Mouse (Mus musculus): ENCODE data around the gene Olfr818. TPM values are rescaled to one million over a fixed set of nuclear protein-coding genes. Genes with fewer than 3 reads are reported as not detected.
"Not testable (repeated sequence)": the region's sequence is repeated elsewhere in the genome, so short reads cannot be mapped to it uniquely, and the experiment has no call there.

The Olfr818 gene
- polyA plus RNA-seq (2016; fragmentation: Nextera tagmentation; extraction: Ambion mirVana), result not detected in 2 replicates

GRCm38 (mm10) chr10:129949000-129949399 is at the start of gene Olfr818:
Gene Olfr818 (minus strand): TSS chr10:129949100.
- Histone ChIP-seq H3K9me3 (no peaks in the 10 kb centered on the region), H3K4me1 (no peaks in the 10 kb centered on the region), H3K36me3 (replicated peaks) (no peaks in the 10 kb centered on the region), H3K27me3 (replicated peaks; ENCODE audit: low read depth, poor library complexity, severe bottlenecking) (no peaks in the 10 kb centered on the region), H3K27ac (replicated peaks) (no peak within 1 kb of the TSS), H3K4me3 (no peak within 1 kb of the TSS)
- DNase-seq (ENCODE audit: low spot score), result no peak
- 92% methylated on average over 2 of the region's 2 CpGs for WGBS

- not testable (repeated sequence) for H3K4me1 ChIP-seq; H3K27me3 ChIP-seq (replicated peaks; ENCODE audit: low read depth, poor library complexity, severe bottlenecking); H3K36me3 ChIP-seq (replicated peaks); DNase-seq (ENCODE audit: low spot score); H3K9me3 ChIP-seq; H3K4me3 ChIP-seq; H3K27ac ChIP-seq (replicated peaks)
- no CpG with 5 or more reads among the region's 1 CpGs for WGBS
Observed at GRCm38 (mm10) chr10:129984962-129985361, 36.1 kb upstream of the Olfr818 start, which contains the start of gene Gm10310. Gene Gm10310 (minus strand): TSS chr10:129985062.

- H3K4me3 ChIP-seq; H3K27ac ChIP-seq (replicated peaks); H3K27me3 ChIP-seq (replicated peaks; ENCODE audit: low read depth, poor library complexity, severe bottlenecking); H3K9me3 ChIP-seq; DNase-seq (ENCODE audit: low spot score); H3K4me1 ChIP-seq; H3K36me3 ChIP-seq (replicated peaks): not testable (repeated sequence)
- WGBS, result no CpG with 5 or more reads among the region's 3 CpGs
Observed at GRCm38 (mm10) chr10:129981867-129982266, 33.0 kb upstream of the Olfr818 start.

GRCm38 (mm10) chr10:129976040-129976439 is 27.1 kb upstream of the Olfr818 start, which contains the start of gene Olfr247:
Gene Olfr247 (minus strand): TSS chr10:129976140.
- no CpG with 5 or more reads among the region's 2 CpGs for WGBS

GRCm38 (mm10) chr10:129972994-129973393 is 24.1 kb upstream of the Olfr818 start:
- not testable (repeated sequence) for H3K27ac ChIP-seq (replicated peaks); H3K9me3 ChIP-seq; H3K36me3 ChIP-seq (replicated peaks); H3K27me3 ChIP-seq (replicated peaks; ENCODE audit: low read depth, poor library complexity, severe bottlenecking); H3K4me1 ChIP-seq; H3K4me3 ChIP-seq; DNase-seq (ENCODE audit: low spot score)
- WGBS, result no CpG with 5 or more reads among the region's 3 CpGs

More at GRCm38 (mm10) chr10:129976040-129976439, 27.1 kb upstream of the Olfr818 start, which contains the start of gene Olfr247:
- H3K4me1 ChIP-seq; DNase-seq (ENCODE audit: low spot score); H3K27ac ChIP-seq (replicated peaks); H3K9me3 ChIP-seq; H3K36me3 ChIP-seq (replicated peaks); H3K4me3 ChIP-seq; H3K27me3 ChIP-seq (replicated peaks; ENCODE audit: low read depth, poor library complexity, severe bottlenecking): not testable (repeated sequence)

GRCm38 (mm10) chr10:129967166-129967565 is 18.3 kb upstream of the Olfr818 start, which contains the start of gene Olfr819:
Gene Olfr819 (minus strand): TSS chr10:129967266.
- not testable (repeated sequence) for DNase-seq (ENCODE audit: low spot score); H3K27me3 ChIP-seq (replicated peaks; ENCODE audit: low read depth, poor library complexity, severe bottlenecking); H3K27ac ChIP-seq (replicated peaks); H3K9me3 ChIP-seq; H3K36me3 ChIP-seq (replicated peaks); H3K4me1 ChIP-seq; H3K4me3 ChIP-seq
- 87% methylated on average over 2 of the region's 2 CpGs for WGBS

GRCm38 (mm10) chr10:129966232-129966631 is 17.3 kb upstream of the Olfr818 start:
- 92% methylated on average over 2 of the region's 3 CpGs for WGBS
- not testable (repeated sequence) for H3K4me3 ChIP-seq, H3K4me1 ChIP-seq

GRCm38 (mm10) chr10:129915497-129915896 is 33.4 kb downstream of the Olfr818 start, which contains the start of gene Olfr816:
Gene Olfr816 (minus strand): TSS chr10:129915597.
- H3K27ac ChIP-seq (replicated peaks), result no peak within 1 kb of the TSS
- no peaks in the 10 kb centered on the region for H3K36me3 ChIP-seq (replicated peaks)
- no peaks in the 10 kb centered on the region for H3K9me3 ChIP-seq
- no peak for DNase-seq (ENCODE audit: low spot score)
- H3K4me1 ChIP-seq, result no peaks in the 10 kb centered on the region
- no peak within 1 kb of the TSS for H3K4me3 ChIP-seq
- H3K27me3 ChIP-seq (replicated peaks; ENCODE audit: low read depth, poor library complexity, severe bottlenecking), result no peaks in the 10 kb centered on the region
- 74% methylated on average over 1 of the region's 1 CpGs for WGBS

More at GRCm38 (mm10) chr10:129966232-129966631, 17.3 kb upstream of the Olfr818 start:
- H3K9me3 ChIP-seq; H3K27ac ChIP-seq (replicated peaks); DNase-seq (ENCODE audit: low spot score); H3K36me3 ChIP-seq (replicated peaks); H3K27me3 ChIP-seq (replicated peaks; ENCODE audit: low read depth, poor library complexity, severe bottlenecking): not testable (repeated sequence)

GRCm38 (mm10) chr10:129905767-129906166 is 43.1 kb downstream of the Olfr818 start, which contains the start of gene Olfr815:
Gene Olfr815 (minus strand): TSS chr10:129905867.
- DNase-seq (ENCODE audit: low spot score); H3K27me3 ChIP-seq (replicated peaks; ENCODE audit: low read depth, poor library complexity, severe bottlenecking); H3K9me3 ChIP-seq; H3K4me3 ChIP-seq; H3K36me3 ChIP-seq (replicated peaks); H3K4me1 ChIP-seq; H3K27ac ChIP-seq (replicated peaks): not testable (repeated sequence)
- WGBS, result 65% methylated on average over 1 of the region's 1 CpGs

Other genes with a start within 250 kb of the Olfr818 start
- not detected in 2 replicates for gene Olfr804, start 245.9 kb downstream of the Olfr818 start, polyA plus RNA-seq (2016; fragmentation: Nextera tagmentation; extraction: Ambion mirVana)
- gene Olfr805, start 219.7 kb downstream of the Olfr818 start, polyA plus RNA-seq (2016; fragmentation: Nextera tagmentation; extraction: Ambion mirVana), result not detected in 2 replicates
- not detected in 2 replicates for gene Olfr806, start 207.2 kb downstream of the Olfr818 start, polyA plus RNA-seq (2016; fragmentation: Nextera tagmentation; extraction: Ambion mirVana)
- not detected in 2 replicates for gene Olfr807, start 191.3 kb downstream of the Olfr818 start, polyA plus RNA-seq (2016; fragmentation: Nextera tagmentation; extraction: Ambion mirVana)
- gene Olfr808, start 183.6 kb downstream of the Olfr818 start, polyA plus RNA-seq (2016; fragmentation: Nextera tagmentation; extraction: Ambion mirVana), result not detected in 2 replicates
- not detected in 2 replicates for gene Olfr809, start 174.5 kb downstream of the Olfr818 start, polyA plus RNA-seq (2016; fragmentation: Nextera tagmentation; extraction: Ambion mirVana)
- not detected in 2 replicates for gene Olfr810, start 154.2 kb downstream of the Olfr818 start, polyA plus RNA-seq (2016; fragmentation: Nextera tagmentation; extraction: Ambion mirVana)
- gene Olfr811, start 144.7 kb downstream of the Olfr818 start, polyA plus RNA-seq (2016; fragmentation: Nextera tagmentation; extraction: Ambion mirVana), result not detected in 2 replicates
- gene Olfr812, start 103.0 kb downstream of the Olfr818 start, polyA plus RNA-seq (2016; fragmentation: Nextera tagmentation; extraction: Ambion mirVana), result not detected in 2 replicates
- not detected in 2 replicates for gene Olfr813, start 93.7 kb downstream of the Olfr818 start, polyA plus RNA-seq (2016; fragmentation: Nextera tagmentation; extraction: Ambion mirVana)
- not detected in 2 replicates for gene Olfr814, start 69.2 kb downstream of the Olfr818 start, polyA plus RNA-seq (2016; fragmentation: Nextera tagmentation; extraction: Ambion mirVana)
- not detected in 2 replicates for gene Olfr815, start 43.2 kb downstream of the Olfr818 start, polyA plus RNA-seq (2016; fragmentation: Nextera tagmentation; extraction: Ambion mirVana)
- gene Olfr816, start 33.5 kb downstream of the Olfr818 start, polyA plus RNA-seq (2016; fragmentation: Nextera tagmentation; extraction: Ambion mirVana), result not detected in 2 replicates
- gene Olfr819, start 18.2 kb upstream of the Olfr818 start, polyA plus RNA-seq (2016; fragmentation: Nextera tagmentation; extraction: Ambion mirVana), result not detected in 2 replicates
- gene Olfr247, start 27.0 kb upstream of the Olfr818 start, polyA plus RNA-seq (2016; fragmentation: Nextera tagmentation; extraction: Ambion mirVana), result not detected in 2 replicates
- not detected in 2 replicates for gene Gm10310, start 36.0 kb upstream of the Olfr818 start, polyA plus RNA-seq (2016; fragmentation: Nextera tagmentation; extraction: Ambion mirVana)
- gene Olfr820, start 63.5 kb upstream of the Olfr818 start, polyA plus RNA-seq (2016; fragmentation: Nextera tagmentation; extraction: Ambion mirVana), result not detected in 2 replicates
- not detected in 2 replicates for gene Olfr821, start 81.2 kb upstream of the Olfr818 start, polyA plus RNA-seq (2016; fragmentation: Nextera tagmentation; extraction: Ambion mirVana)
- gene Olfr822, start 122.1 kb upstream of the Olfr818 start, polyA plus RNA-seq (2016; fragmentation: Nextera tagmentation; extraction: Ambion mirVana), result not detected in 2 replicates
- gene Olfr823, start 166.3 kb upstream of the Olfr818 start, polyA plus RNA-seq (2016; fragmentation: Nextera tagmentation; extraction: Ambion mirVana), result not detected in 2 replicates
- gene Olfr824, start 180.9 kb upstream of the Olfr818 start, polyA plus RNA-seq (2016; fragmentation: Nextera tagmentation; extraction: Ambion mirVana), result not detected in 2 replicates
- gene Olfr825, start 217.7 kb upstream of the Olfr818 start, polyA plus RNA-seq (2016; fragmentation: Nextera tagmentation; extraction: Ambion mirVana), result not detected in 2 replicates
- gene Olfr826, start 235.1 kb upstream of the Olfr818 start, polyA plus RNA-seq (2016; fragmentation: Nextera tagmentation; extraction: Ambion mirVana), result not detected in 2 replicates